ENCODE assay signal across 7 mouse cellular contexts in the genomic region with DNA sequence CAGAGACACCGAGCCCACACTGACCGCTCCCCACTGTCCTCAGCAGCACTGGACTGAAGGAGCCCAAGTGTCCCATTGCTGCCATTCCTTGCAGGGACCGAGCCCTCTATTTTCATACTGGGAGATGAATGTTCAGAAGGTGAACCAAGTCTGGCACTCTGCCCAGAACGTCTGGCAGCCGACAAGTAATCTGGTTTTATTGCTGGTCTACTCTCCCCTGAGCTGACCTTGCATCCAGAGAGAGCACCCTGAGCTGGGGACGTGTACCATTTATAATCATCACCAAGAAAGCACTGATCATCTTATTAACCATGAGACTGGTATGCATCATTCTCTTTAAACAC.
DNase-seq lines count a peak whose midpoint lies in the region; ATAC-seq and TF ChIP-seq lines count a peak whose summit lies in the region.

No protein-coding gene starts in this region.

- 31% methylated on average over 6 of the region's 6 CpGs for WGBS in limb, embryonic 14.5 days

- intact Hi-C loops in heart, postnatal 10 days (cut with DNase I): no loop called here

- no peak overlapping the region for H3K27ac ChIP-seq in limb, embryonic 14.5 days (replicated peaks; ENCODE audit: low read depth, low read length)

- peak; percentile 57 for DNase-seq in right cerebral cortex, postnatal 4 days
- DNase-seq in right cerebral cortex, postnatal 25 days: no peak
- peak; percentile 63 to 64 for DNase-seq in cerebellum, postnatal 36 days
- peak; percentile 89 to 91 for DNase-seq in heart, postnatal 10 days
- peak; percentile 21 for DNase-seq in limb, embryonic 14.5 days (ENCODE audit: low spot score)
- DNase-seq in spleen, postnatal 36 days (ENCODE audit: low spot score in 2 of 2): no peak

- no peaks in the 10 kb centered on the region for H3K27me3 ChIP-seq in limb, embryonic 14.5 days (ENCODE audit: control insufficient read depth, insufficient read depth, low read length)

- H3K4me2 ChIP-seq in limb, embryonic 14.5 days (replicated peaks; ENCODE audit: low read depth, low read length, severe bottlenecking): no peak overlapping the region

- H3K9ac ChIP-seq in limb, embryonic 14.5 days (ENCODE audit: low read depth, low read length, severe bottlenecking): no peak overlapping the region

- no peak for TF ChIP-seq POLR2A in limb, embryonic 14.5 days (IDR thresholded peaks at IDR 0.05; ENCODE audit: borderline replicate concordance, extremely low read depth, insufficient read depth, insufficient read length)

- no peak for ATAC-seq in limb, embryonic 14.5 days (ENCODE audit: low FRiP score, low read depth)
- ATAC-seq in granulocyte monocyte progenitor cell, adult 5-6 weeks (replicated peaks; ENCODE audit: poor library complexity, severe bottlenecking): no peak

- peaks cover 3% of the 10 kb centered on the region; the same call in 1 of the 2 replicates for H3K4me1 ChIP-seq in limb, embryonic 14.5 days (ENCODE audit: control insufficient read depth, insufficient read depth, low read length)

- H3K9me3 ChIP-seq in limb, embryonic 14.5 days (ENCODE audit: control insufficient read depth, low read length): no peaks in the 10 kb centered on the region

- H3K4me3 ChIP-seq in limb, embryonic 14.5 days (replicated peaks; ENCODE audit: low read length): no peak overlapping the region

- no peaks in the 10 kb centered on the region for H3K36me3 ChIP-seq in limb, embryonic 14.5 days (ENCODE audit: control insufficient read depth, insufficient read depth, low read length)

Comparison
In these comparisons a context has a peak if more than half of its experiments do, and no peak if none do; other contexts are left out.
1. DNase-seq: peak in right cerebral cortex, postnatal 4 days (single experiment), cerebellum, postnatal 36 days (2 of 2), heart, postnatal 10 days (2 of 2) and limb, embryonic 14.5 days (single experiment); none in right cerebral cortex, postnatal 25 days (single experiment) and spleen, postnatal 36 days (0 of 2).